Mouse (Mus musculus) embryonic facial prominence, embryonic 15.5 days (tissue): ENCODE data around the gene Pds5b. TPM values are rescaled to one million over a fixed set of nuclear protein-coding genes. Genes with fewer than 3 reads are reported as not detected.
A peak's percentile ranks its signal among the peaks of the same experiment; 100 is the strongest.
"Not testable (repeated sequence)": the region's sequence is repeated elsewhere in the genome, so short reads cannot be mapped to it uniquely, and the experiment has no call there.

ENCODE experiments used
- ATAC-seq: fragments of 200-750 bp; cut with Nextera tagmentation; 2 replicates; pipeline ENCODE4 v1.8.0; 2017; ENCODE audit warnings: low read depth, moderate TSS enrichment; ENCODE audit not compliant: insufficient number of reproducible peaks, low FRiP score, low TSS enrichment
- H3K27ac ChIP-seq: fragments of 300-500 bp; sonication (generic); replicated peaks from 2 replicates; pipeline ENCODE4 v1.5.1; 2015; ENCODE audit warnings: mild to moderate bottlenecking, inconsistent platforms
- H3K27me3 ChIP-seq: fragments of 300-500 bp; sonication (generic); 2 replicates; pipeline ENCODE4 v1.6.1; 2015; ENCODE audit warnings: inconsistent platforms
- H3K36me3 ChIP-seq: fragments of 300-500 bp; sonication (generic); 2 replicates; pipeline ENCODE4 v1.6.1; 2015; ENCODE audit warnings: mild to moderate bottlenecking, inconsistent platforms
- H3K4me1 ChIP-seq: fragments of 300-500 bp; sonication (generic); 2 replicates; pipeline ENCODE4 v1.6.1; 2015; ENCODE audit warnings: inconsistent platforms
- H3K4me2 ChIP-seq: fragments of 300-500 bp; sonication (generic); replicated peaks from 2 replicates; pipeline ENCODE4 v1.6.1; 2015; ENCODE audit warnings: mild to moderate bottlenecking, inconsistent platforms
- H3K4me3 ChIP-seq: fragments of 300-500 bp; sonication (generic); replicated peaks from 2 replicates; pipeline ENCODE4 v1.5.1; 2015; ENCODE audit warnings: mild to moderate bottlenecking, inconsistent platforms
- H3K9ac ChIP-seq: fragments of 300-500 bp; sonication (generic); 2 replicates; pipeline ENCODE4 v1.6.1; 2015; ENCODE audit warnings: inconsistent platforms
- H3K9me3 ChIP-seq: fragments of 300-500 bp; sonication (generic); replicated peaks from 2 replicates; pipeline ENCODE4 v1.6.1; 2016; ENCODE audit warnings: inconsistent platforms
- WGBS: fragments of 180-500 bp; shearing (Covaris S2); methylation state at CpG from one replicate; pipeline ENCODE4 v1.1.7; 2015; 5-methylcytosine and 5-hydroxymethylcytosine counted together
- polyA plus RNA-seq: library from polyadenylated mRNA; unstranded; fragments of >200 nt; fragmentation: Nextera tagmentation; extraction: Ambion mirVana; gene quantifications from 2 replicates; pipeline ENCODE4 v1.2.1, GENCODE M21; 2015

The Pds5b gene
- polyA plus RNA-seq, 1 experiment from 2014 or later, result 25.6 TPM

DNA sequence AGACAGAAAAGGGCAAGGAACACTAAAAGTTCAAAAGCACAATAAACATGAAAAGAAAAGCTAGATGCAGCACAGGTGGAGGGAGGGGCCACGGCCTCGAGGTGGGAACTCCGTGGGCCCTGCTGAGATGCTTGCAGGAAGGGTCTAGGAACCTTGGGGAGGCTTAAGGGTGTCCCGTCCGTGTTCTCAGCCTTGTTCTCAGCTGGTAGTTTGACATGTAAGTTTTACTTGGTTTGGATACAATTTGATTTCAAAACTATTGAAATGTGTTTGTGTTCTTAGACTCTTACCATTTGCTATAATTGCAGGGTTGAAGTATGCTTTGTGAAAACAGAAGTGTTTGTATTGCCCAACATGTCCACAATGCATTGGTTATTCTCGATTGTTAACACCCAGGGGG, 149.2 kb downstream of the Pds5b start:
- H3K27ac ChIP-seq, result 0 out of 2 replicates have a peak overlapping the region, but pooled peaks have one; percentile 7
- H3K9ac ChIP-seq, result no peak overlapping the region
- no peak overlapping the region for H3K4me3 ChIP-seq
- no peak overlapping the region for H3K4me2 ChIP-seq
- ATAC-seq, result no peak
- H3K4me1 ChIP-seq, result 0 out of 2 replicates have a peak, but pooled peaks cover 4% of the 10 kb centered on the region
- H3K9me3 ChIP-seq, result peaks cover 11% of the 10 kb centered on the region; the same call in 1 of the 2 replicates
- no peaks in the 10 kb centered on the region for H3K36me3 ChIP-seq
- WGBS, result 80% methylated on average over 6 of the region's 6 CpGs
- H3K27me3 ChIP-seq, result no peaks in the 10 kb centered on the region

DNA sequence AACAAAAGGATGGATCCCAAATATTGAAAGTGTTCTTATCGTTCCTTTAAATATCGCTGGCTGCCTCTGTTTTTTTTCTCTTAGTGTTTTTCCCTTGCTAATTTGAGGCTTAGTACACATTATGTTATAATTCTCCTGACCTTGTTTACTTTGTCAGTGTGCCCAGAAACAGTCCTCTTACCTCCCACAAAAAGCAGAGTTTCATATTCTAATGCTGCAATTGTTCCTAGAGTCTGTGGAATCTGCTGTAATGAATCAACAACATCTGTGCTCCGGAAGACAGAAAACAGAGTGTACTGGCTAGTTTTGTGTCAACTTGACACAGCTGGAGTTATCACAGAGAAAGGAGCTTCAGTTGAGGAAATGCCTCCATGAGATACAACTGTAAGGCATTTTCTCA, 149.8 kb downstream of the Pds5b start:
- 66% methylated on average over 3 of the region's 3 CpGs for whole genome bisulfite sequencing
- Histone ChIP-seq H3K4me2 (no peak overlapping the region), H3K36me3 (no peaks in the 10 kb centered on the region), H3K27ac (0 out of 2 replicates have a peak overlapping the region, but pooled peaks have one; percentile 7), H3K4me1 (0 out of 2 replicates have a peak, but pooled peaks cover 4% of the 10 kb centered on the region), H3K4me3 (no peak overlapping the region), H3K9ac (no peak overlapping the region), H3K27me3 (no peaks in the 10 kb centered on the region), H3K9me3 (peaks cover 11% of the 10 kb centered on the region; the same call in 1 of the 2 replicates)
- no peak for ATAC-seq

DNA sequence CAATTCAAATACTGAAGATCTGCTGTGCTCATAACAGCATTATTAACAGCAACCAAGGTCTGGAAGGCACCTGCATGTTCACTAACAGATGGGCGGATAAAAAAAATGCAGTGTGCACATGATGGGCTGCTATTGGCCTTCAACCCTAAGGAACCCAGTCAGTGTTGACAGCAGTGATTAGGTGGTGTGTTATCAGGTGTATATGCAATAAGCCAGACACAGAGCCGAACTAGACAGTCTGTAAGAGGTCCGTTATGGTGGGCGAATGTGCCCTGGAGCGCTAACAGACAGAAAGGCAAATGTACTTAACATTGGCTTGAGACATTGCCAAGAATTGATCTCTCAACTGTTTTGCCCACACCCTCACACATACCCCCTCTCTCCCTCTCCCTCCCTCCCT, 156.0 kb downstream of the Pds5b start:
- no peak overlapping the region for H3K27ac ChIP-seq
- no peaks in the 10 kb centered on the region for H3K27me3 ChIP-seq
- no peak overlapping the region for H3K4me2 ChIP-seq
- 84% methylated on average over 5 of the region's 5 CpGs for WGBS
- no peak overlapping the region for H3K4me3 ChIP-seq
- H3K9ac ChIP-seq, result no peak overlapping the region
- no peaks in the 10 kb centered on the region for H3K4me1 ChIP-seq
- no peaks in the 10 kb centered on the region for H3K36me3 ChIP-seq
- H3K9me3 ChIP-seq, result peaks cover 11% of the 10 kb centered on the region; the same call in 1 of the 2 replicates
- no peak for ATAC-seq

DNA sequence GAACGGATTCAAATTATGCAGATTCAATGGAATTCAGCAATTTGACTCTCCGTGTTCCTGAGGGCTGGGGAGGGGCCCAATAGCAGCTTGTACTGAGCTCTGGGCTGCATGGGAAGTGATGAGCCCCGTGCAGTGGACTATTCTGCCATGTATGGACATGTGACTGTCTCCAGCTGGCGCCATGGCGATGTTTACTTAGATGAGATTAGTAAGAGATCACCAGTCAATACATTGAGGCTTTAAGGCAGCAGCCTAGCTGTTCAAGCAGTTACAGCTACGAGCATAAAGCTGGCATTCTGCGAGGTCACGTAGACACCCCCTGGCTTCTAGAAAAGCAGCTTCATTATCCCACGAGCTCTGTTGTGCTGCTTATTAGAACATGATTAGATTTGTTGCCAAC, 157.2 kb downstream of the Pds5b start:
- Histone ChIP-seq H3K4me3 (no peak overlapping the region), H3K4me2 (no peak overlapping the region), H3K27ac (no peak overlapping the region), H3K4me1 (no peaks in the 10 kb centered on the region), H3K9ac (no peak overlapping the region), H3K27me3 (no peaks in the 10 kb centered on the region), H3K9me3 (0 out of 2 replicates have a peak, but pooled peaks cover 4% of the 10 kb centered on the region), H3K36me3 (no peaks in the 10 kb centered on the region)
- no peak for ATAC-seq
- 38% methylated on average over 9 of the region's 9 CpGs for WGBS

DNA sequence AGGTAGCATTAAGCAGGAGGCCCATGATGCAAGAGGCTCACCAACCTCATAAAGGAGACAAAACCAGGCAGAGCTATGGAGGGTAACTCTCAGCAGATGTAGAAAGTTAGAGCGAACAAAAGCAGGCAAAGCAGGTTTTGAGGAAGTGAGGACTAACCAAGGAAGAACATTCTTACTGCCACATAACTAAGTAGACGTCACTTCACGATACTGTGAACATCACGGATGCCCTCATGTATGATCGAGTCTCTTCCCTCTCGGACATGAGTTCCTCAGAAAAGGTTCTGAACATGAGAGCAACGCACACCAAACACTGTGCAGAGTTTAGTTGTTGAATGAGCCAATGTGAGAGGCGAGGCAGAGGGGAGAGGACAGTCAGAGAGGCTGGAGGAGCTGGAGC, 163.2 kb downstream of the Pds5b start:
- H3K9me3 ChIP-seq, result no peaks in the 10 kb centered on the region; the same call in 1 of the 2 replicates
- H3K4me3 ChIP-seq, result no peak overlapping the region
- no peak for ATAC-seq
- 95% methylated on average over 8 of the region's 8 CpGs for WGBS
- no peaks in the 10 kb centered on the region for H3K36me3 ChIP-seq
- peaks cover 14% of the 10 kb centered on the region for H3K4me1 ChIP-seq
- H3K27ac ChIP-seq, result no peak overlapping the region
- H3K9ac ChIP-seq, result no peak overlapping the region
- no peaks in the 10 kb centered on the region for H3K27me3 ChIP-seq
- H3K4me2 ChIP-seq, result no peak overlapping the region

DNA sequence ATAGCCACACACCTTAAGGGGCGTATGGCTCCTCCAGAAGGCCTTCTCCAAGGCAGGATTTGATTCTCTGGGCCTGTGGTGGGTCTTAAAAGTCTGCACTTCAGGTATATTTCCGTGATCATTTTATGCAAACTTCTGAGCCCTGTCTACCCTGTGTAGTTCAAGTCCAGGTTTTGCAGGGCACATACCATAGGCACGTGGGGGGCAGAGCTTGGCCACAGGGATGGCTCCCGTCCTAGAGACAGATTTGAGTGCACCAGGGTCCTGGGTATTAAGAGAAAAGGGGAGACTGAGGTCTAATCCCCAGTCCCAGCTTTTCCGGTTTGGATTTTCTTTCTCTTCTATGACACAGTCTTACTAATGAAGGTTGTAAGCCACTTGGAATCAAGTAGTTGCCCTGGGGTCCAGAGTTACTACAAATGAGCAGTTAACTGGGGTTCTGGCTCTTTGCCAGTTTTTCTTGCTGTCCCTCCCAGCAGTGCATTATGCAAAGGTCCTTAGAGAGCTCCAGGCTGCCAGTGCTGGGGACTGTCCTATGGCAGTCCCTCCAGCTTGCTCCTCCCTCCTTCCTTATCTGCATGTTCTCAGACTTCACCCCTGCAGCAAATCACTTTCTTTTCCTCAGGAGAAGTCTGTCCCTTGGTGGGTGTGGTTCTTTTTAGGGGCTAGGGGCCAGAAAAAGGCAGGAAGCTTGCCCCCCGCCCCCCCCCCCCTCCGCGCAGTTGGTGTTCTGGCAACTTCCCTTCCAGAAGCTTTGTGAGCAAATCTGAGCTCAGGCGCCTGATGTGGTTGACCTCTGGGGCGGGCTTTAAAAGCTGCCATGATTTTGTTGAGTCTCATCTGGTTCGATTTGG, 166.4 kb downstream of the Pds5b start:
- peak; percentile 82 for ATAC-seq
- Histone ChIP-seq H3K4me1 (peaks cover 14% of the 10 kb centered on the region), H3K9ac (no peak overlapping the region), H3K27me3 (no peaks in the 10 kb centered on the region), H3K36me3 (no peaks in the 10 kb centered on the region), H3K27ac (peak overlapping the region; percentile 31; the same call in 1 of the 2 replicates), H3K4me2 (0 out of 2 replicates have a peak overlapping the region, but pooled peaks have one; percentile 19), H3K9me3 (no peaks in the 10 kb centered on the region; the same call in 1 of the 2 replicates), H3K4me3 (no peak overlapping the region)
- 36% methylated on average over 11 of the region's 11 CpGs for WGBS

DNA sequence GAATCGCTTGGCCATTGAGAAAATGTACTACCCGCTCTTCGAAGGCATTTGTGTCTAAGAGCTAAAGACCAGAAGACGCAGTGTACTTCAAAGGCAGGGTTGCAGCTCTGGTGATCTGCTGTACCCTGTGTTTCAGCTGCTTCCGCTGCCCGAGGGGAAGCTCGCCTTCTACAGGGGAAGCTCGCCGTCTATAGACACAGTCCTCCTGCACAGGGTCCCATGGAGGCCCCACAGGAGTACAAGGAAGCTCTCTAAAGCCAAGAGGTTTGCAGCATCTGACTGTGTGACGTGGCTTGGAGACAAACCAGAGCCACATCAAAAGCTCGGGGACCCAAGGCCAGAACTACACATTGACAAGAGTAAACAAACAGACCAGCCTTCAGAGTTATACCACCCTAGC, 167.1 kb downstream of the Pds5b start:
- Histone ChIP-seq H3K27me3 (no peaks in the 10 kb centered on the region), H3K4me3 (no peak overlapping the region), H3K27ac (0 out of 2 replicates have a peak overlapping the region, but pooled peaks have one; percentile 31), H3K4me2 (0 out of 2 replicates have a peak overlapping the region, but pooled peaks have one; percentile 19), H3K9me3 (no peaks in the 10 kb centered on the region; the same call in 1 of the 2 replicates), H3K36me3 (no peaks in the 10 kb centered on the region), H3K4me1 (peaks cover 14% of the 10 kb centered on the region), H3K9ac (no peak overlapping the region)
- no peak for ATAC-seq
- WGBS, result 42% methylated on average over 11 of the region's 11 CpGs

DNA sequence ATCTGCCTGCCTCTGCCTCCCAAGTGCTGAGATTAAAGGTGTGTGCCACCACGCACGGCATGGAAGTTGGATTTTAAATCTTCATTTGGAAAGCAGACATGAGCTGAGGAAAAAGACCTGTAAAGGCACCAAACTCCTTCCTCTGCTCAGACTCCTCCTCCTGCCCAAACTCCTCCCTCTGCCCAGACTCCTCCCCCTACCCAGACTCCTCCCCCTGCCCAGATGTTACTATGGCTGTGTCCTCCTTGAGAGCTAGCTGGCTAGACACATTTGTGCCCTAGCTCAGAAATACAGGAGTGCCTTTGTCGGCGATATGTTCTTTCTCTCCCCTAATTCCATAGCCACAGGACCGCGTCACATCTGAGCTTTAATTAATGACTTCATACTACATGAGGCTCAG, 172.4 kb downstream of the Pds5b start:
- Histone ChIP-seq H3K9me3 (no peaks in the 10 kb centered on the region), H3K9ac (no peak overlapping the region), H3K4me3 (no peak overlapping the region), H3K27ac (no peak overlapping the region), H3K36me3 (no peaks in the 10 kb centered on the region), H3K4me1 (no peaks in the 10 kb centered on the region), H3K27me3 (no peaks in the 10 kb centered on the region), H3K4me2 (no peak overlapping the region)
- 97% methylated on average over 6 of the region's 6 CpGs for WGBS
- no peak for ATAC-seq

DNA sequence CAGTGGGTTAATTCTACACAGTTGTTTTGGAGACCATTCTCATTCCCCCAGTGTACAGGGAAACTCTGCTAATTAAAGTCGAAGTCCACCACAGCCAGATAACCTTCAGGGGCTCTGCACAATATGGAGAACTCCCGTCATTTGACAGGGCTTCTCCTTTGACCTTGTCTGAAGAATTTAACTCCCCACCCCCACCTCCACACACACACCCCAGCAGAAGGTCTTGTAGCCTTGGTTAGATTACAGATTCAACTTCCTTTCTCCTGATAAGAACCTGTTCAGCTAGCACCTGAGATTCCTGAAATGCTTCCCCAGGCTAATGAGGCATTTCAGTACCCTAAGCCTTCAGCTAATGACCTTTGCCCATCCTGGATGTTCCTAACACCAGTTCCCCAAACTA, 177.3 kb downstream of the Pds5b start:
- no peaks in the 10 kb centered on the region for H3K4me1 ChIP-seq
- no peak overlapping the region for H3K4me3 ChIP-seq
- no peak overlapping the region for H3K9ac ChIP-seq
- H3K4me2 ChIP-seq, result no peak overlapping the region
- no peak for ATAC-seq
- no peaks in the 10 kb centered on the region for H3K27me3 ChIP-seq
- no peaks in the 10 kb centered on the region for H3K36me3 ChIP-seq
- 56% methylated on average over 2 of the region's 2 CpGs for WGBS
- H3K9me3 ChIP-seq, result no peaks in the 10 kb centered on the region
- H3K27ac ChIP-seq, result no peak overlapping the region

DNA sequence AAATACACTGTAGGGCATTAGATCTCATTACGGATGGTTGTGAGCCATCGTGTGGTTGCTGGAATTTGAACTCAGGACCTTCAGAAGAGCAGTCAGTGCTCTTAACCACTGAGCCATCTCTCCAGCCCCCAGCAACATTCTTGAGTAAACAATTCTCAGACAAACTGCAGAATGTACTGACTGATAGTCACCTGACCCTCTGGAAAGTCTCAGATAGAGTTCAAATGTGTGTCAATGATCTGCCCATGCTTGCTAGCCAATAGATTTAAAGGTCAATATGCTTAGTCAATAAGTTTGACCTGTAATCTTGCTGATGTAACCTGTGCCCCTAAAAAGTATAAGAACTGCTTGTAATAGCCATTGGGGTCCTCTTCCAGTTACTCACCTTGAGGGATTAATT, 178.6 kb downstream of the Pds5b start:
- not testable (repeated sequence) for H3K27me3 ChIP-seq, H3K27ac ChIP-seq, H3K36me3 ChIP-seq, H3K4me2 ChIP-seq, H3K9me3 ChIP-seq, H3K4me1 ChIP-seq, H3K9ac ChIP-seq, H3K4me3 ChIP-seq, ATAC-seq
- WGBS, result 86% methylated on average over 2 of the region's 2 CpGs

DNA sequence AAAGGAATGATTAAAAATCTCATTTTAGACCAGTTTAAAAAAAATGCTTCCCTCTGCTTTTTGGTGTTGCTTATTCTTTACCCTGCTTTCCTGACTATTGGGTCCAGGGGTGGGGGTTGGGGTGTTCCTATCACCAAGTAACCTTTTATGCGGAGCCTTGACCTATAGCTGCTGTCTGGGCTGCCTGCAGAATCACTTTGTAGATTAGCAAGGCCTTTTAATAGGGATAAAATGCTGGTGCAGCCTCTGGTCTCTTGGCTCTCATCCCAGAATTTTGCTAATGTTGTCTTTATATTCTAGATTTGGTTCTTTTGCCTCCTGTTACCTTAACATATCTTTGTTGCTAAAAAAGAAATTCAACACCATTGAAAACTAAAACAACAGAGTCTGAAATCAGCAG, 181.0 kb downstream of the Pds5b start:
- Histone ChIP-seq H3K36me3 (no peaks in the 10 kb centered on the region), H3K27me3 (no peaks in the 10 kb centered on the region), H3K4me1 (no peaks in the 10 kb centered on the region), H3K9me3 (no peaks in the 10 kb centered on the region), H3K4me3 (no peak overlapping the region), H3K4me2 (no peak overlapping the region), H3K27ac (no peak overlapping the region), H3K9ac (no peak overlapping the region)
- 39% methylated on average over 1 of the region's 1 CpGs for WGBS
- no peak for ATAC-seq
